Mouse (Mus musculus) stomach, postnatal 0 days (tissue): ENCODE data around the gene Zmym1.

ENCODE experiments used
- CTCF ChIP-seq: IDR thresholded peaks from 2 replicates; pipeline ENCODE4 v1.5.1; 2016; ENCODE audit warnings: antibody characterized with exemption, low read depth, mild to moderate bottlenecking, moderate library complexity
- EP300 ChIP-seq: optimal IDR thresholded peaks from 2 replicates; pipeline ENCODE3; 2016; ENCODE audit warnings: antibody characterized with exemption

DNA sequence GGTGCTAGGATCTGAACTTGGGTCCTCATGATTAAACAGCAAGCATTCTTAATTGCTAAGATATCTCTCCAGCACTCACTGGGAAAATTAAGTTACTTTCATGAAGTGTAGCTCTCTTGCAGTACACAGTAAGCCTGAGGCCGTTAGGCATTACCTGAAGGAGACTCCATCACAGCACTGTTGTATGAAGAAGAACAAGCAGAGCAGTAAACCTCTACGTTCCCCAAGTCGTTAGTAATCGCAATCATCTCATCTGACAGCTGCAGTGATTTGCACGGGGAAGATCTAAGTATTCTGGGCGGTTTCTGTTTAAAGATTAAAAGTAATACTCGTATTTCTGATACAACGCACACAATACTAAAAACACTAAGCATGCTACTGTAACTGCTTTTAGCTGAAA is 9.8 kb downstream of the Zmym1 start:
- no peak for TF ChIP-seq EP300
- TF ChIP-seq CTCF, result no peak
